Mouse (Mus musculus): ENCODE data around the gene Zdhhc1. TPM values are rescaled to one million over a fixed set of nuclear protein-coding genes. Genes with fewer than 3 reads are reported as not detected.

Gene Zdhhc1
- polyA plus RNA-seq, 1 experiment from 2014 or later: 33.1 TPM

- Histone ChIP-seq H3K4me1 (replicated peaks; ENCODE audit: control insufficient read depth, insufficient read depth, low read length) (peaks cover 53% of the 10 kb centered on the region), H3K9me3 (ENCODE audit: control insufficient read depth, low read length) (no peaks in the 10 kb centered on the region), H3K27ac (peak overlapping the region; percentile 74), H3K4me2 (replicated peaks) (peak overlapping the region; percentile 63), H3K9ac (peak overlapping the region; percentile 67), H3K4me3 (replicated peaks; ENCODE audit: low read length) (peak overlapping the region; percentile 36), H3K27me3 (ENCODE audit: control insufficient read depth, insufficient read depth, low read length) (no peaks in the 10 kb centered on the region), H3K36me3 (replicated peaks; ENCODE audit: control insufficient read depth, insufficient read depth) (peaks cover 12% of the 10 kb centered on the region)
- DNase-seq (ENCODE audit: low spot score) (no peak), ATAC-seq (ENCODE audit: low FRiP score) (no peak)
- 79% methylated on average over 5 of the region's 5 CpGs for WGBS
Observed at GRCm38 (mm10) chr8:105469816-105470215, 26.9 kb downstream of the Zdhhc1 start.

GRCm38 (mm10) chr8:105469041-105469695 lies 27.5 kb downstream of the Zdhhc1 start:
- ATAC-seq (ENCODE audit: low FRiP score): peak; percentile 41
- Histone ChIP-seq H3K36me3 (replicated peaks; ENCODE audit: control insufficient read depth, insufficient read depth) (peaks cover 12% of the 10 kb centered on the region), H3K4me1 (replicated peaks; ENCODE audit: control insufficient read depth, insufficient read depth, low read length) (peaks cover 50% of the 10 kb centered on the region), H3K9ac (peak overlapping the region; percentile 67), H3K4me3 (replicated peaks; ENCODE audit: low read length) (peak overlapping the region; percentile 36), H3K4me2 (replicated peaks) (peak overlapping the region; percentile 63), H3K27ac (peak overlapping the region; percentile 74), H3K9me3 (ENCODE audit: control insufficient read depth, low read length) (no peaks in the 10 kb centered on the region), H3K27me3 (ENCODE audit: control insufficient read depth, insufficient read depth, low read length) (no peaks in the 10 kb centered on the region)
- peak; percentile 53 for DNase-seq (ENCODE audit: low spot score)
- 9% methylated on average over 6 of the region's 6 CpGs for WGBS

- Histone ChIP-seq H3K27me3 (ENCODE audit: control insufficient read depth, insufficient read depth, low read length) (no peaks in the 10 kb centered on the region), H3K4me1 (replicated peaks; ENCODE audit: control insufficient read depth, insufficient read depth, low read length) (peaks cover 50% of the 10 kb centered on the region), H3K9ac (no peak overlapping the region), H3K9me3 (ENCODE audit: control insufficient read depth, low read length) (no peaks in the 10 kb centered on the region), H3K27ac (peak overlapping the region; percentile 79), H3K36me3 (replicated peaks; ENCODE audit: control insufficient read depth, insufficient read depth) (peaks cover 12% of the 10 kb centered on the region), H3K4me3 (replicated peaks; ENCODE audit: low read length) (no peak overlapping the region), H3K4me2 (replicated peaks) (no peak overlapping the region)
- ATAC-seq (ENCODE audit: low FRiP score) (no peak), DNase-seq (ENCODE audit: low spot score) (no peak)
- 90% methylated on average over 27 of the region's 27 CpGs for WGBS
Observed at GRCm38 (mm10) chr8:105468002-105468720, 28.5 kb downstream of the Zdhhc1 start.

GRCm38 (mm10) chr8:105467396-105467985 lies 29.2 kb downstream of the Zdhhc1 start:
- Histone ChIP-seq H3K4me1 (replicated peaks; ENCODE audit: control insufficient read depth, insufficient read depth, low read length) (peaks cover 52% of the 10 kb centered on the region), H3K27me3 (ENCODE audit: control insufficient read depth, insufficient read depth, low read length) (no peaks in the 10 kb centered on the region), H3K27ac (peak overlapping the region; percentile 79), H3K4me3 (replicated peaks; ENCODE audit: low read length) (no peak overlapping the region), H3K4me2 (replicated peaks) (no peak overlapping the region), H3K36me3 (replicated peaks; ENCODE audit: control insufficient read depth, insufficient read depth) (peaks cover 12% of the 10 kb centered on the region), H3K9me3 (ENCODE audit: control insufficient read depth, low read length) (no peaks in the 10 kb centered on the region), H3K9ac (no peak overlapping the region)
- WGBS: 94% methylated on average over 10 of the region's 10 CpGs
- no peak for DNase-seq (ENCODE audit: low spot score)
- no peak for ATAC-seq (ENCODE audit: low FRiP score)

GRCm38 (mm10) chr8:105466700-105467291 lies 29.9 kb downstream of the Zdhhc1 start:
- peak overlapping the region; percentile 79 for H3K27ac ChIP-seq
- DNase-seq (ENCODE audit: low spot score): peak; percentile 74
- 62% methylated on average over 7 of the region's 7 CpGs for WGBS
- H3K4me1 ChIP-seq (replicated peaks; ENCODE audit: control insufficient read depth, insufficient read depth, low read length): peaks cover 52% of the 10 kb centered on the region
- no peak for ATAC-seq (ENCODE audit: low FRiP score)
- peaks cover 12% of the 10 kb centered on the region for H3K36me3 ChIP-seq (replicated peaks; ENCODE audit: control insufficient read depth, insufficient read depth)
- H3K27me3 ChIP-seq (ENCODE audit: control insufficient read depth, insufficient read depth, low read length): no peaks in the 10 kb centered on the region
- no peak overlapping the region for H3K4me2 ChIP-seq (replicated peaks)
- H3K9ac ChIP-seq: no peak overlapping the region
- H3K4me3 ChIP-seq (replicated peaks; ENCODE audit: low read length): no peak overlapping the region
- no peaks in the 10 kb centered on the region for H3K9me3 ChIP-seq (ENCODE audit: control insufficient read depth, low read length)

GRCm38 (mm10) chr8:105466246-105466645 lies 30.5 kb downstream of the Zdhhc1 start:
- peak overlapping the region; percentile 79 for H3K27ac ChIP-seq
- peaks cover 12% of the 10 kb centered on the region for H3K36me3 ChIP-seq (replicated peaks; ENCODE audit: control insufficient read depth, insufficient read depth)
- WGBS: 76% methylated on average over 6 of the region's 6 CpGs
- H3K4me1 ChIP-seq (replicated peaks; ENCODE audit: control insufficient read depth, insufficient read depth, low read length): peaks cover 52% of the 10 kb centered on the region
- ATAC-seq (ENCODE audit: low FRiP score) (no peak), DNase-seq (ENCODE audit: low spot score) (no peak)
- H3K4me3 ChIP-seq (replicated peaks; ENCODE audit: low read length): no peak overlapping the region
- H3K9ac ChIP-seq: no peak overlapping the region
- no peak overlapping the region for H3K4me2 ChIP-seq (replicated peaks)
- H3K9me3 ChIP-seq (ENCODE audit: control insufficient read depth, low read length): no peaks in the 10 kb centered on the region
- H3K27me3 ChIP-seq (ENCODE audit: control insufficient read depth, insufficient read depth, low read length): no peaks in the 10 kb centered on the region

GRCm38 (mm10) chr8:105464595-105464994 lies 32.1 kb downstream of the Zdhhc1 start:
- Histone ChIP-seq H3K4me1 (replicated peaks; ENCODE audit: control insufficient read depth, insufficient read depth, low read length) (peaks cover 37% of the 10 kb centered on the region), H3K27ac (no peak overlapping the region), H3K9ac (no peak overlapping the region), H3K27me3 (ENCODE audit: control insufficient read depth, insufficient read depth, low read length) (no peaks in the 10 kb centered on the region), H3K9me3 (ENCODE audit: control insufficient read depth, low read length) (no peaks in the 10 kb centered on the region), H3K36me3 (replicated peaks; ENCODE audit: control insufficient read depth, insufficient read depth) (peaks cover 12% of the 10 kb centered on the region), H3K4me3 (replicated peaks; ENCODE audit: low read length) (no peak overlapping the region), H3K4me2 (replicated peaks) (no peak overlapping the region)
- WGBS: 62% methylated on average over 7 of the region's 7 CpGs
- ATAC-seq (ENCODE audit: low FRiP score) (no peak), DNase-seq (ENCODE audit: low spot score) (no peak)

- no peaks in the 10 kb centered on the region for H3K27me3 ChIP-seq (ENCODE audit: control insufficient read depth, insufficient read depth, low read length)
- no peak for ATAC-seq (ENCODE audit: low FRiP score)
- no peaks in the 10 kb centered on the region for H3K36me3 ChIP-seq (replicated peaks; ENCODE audit: control insufficient read depth, insufficient read depth)
- DNase-seq (ENCODE audit: low spot score): no peak
- no peak overlapping the region for H3K27ac ChIP-seq
- H3K4me2 ChIP-seq (replicated peaks): no peak overlapping the region
- H3K9ac ChIP-seq: no peak overlapping the region
- H3K4me3 ChIP-seq (replicated peaks; ENCODE audit: low read length): no peak overlapping the region
- H3K9me3 ChIP-seq (ENCODE audit: control insufficient read depth, low read length): no peaks in the 10 kb centered on the region
- WGBS: 71% methylated on average over 13 of the region's 13 CpGs
- peaks cover 13% of the 10 kb centered on the region; the same call in 1 of the 2 replicates for H3K4me1 ChIP-seq (replicated peaks; ENCODE audit: control insufficient read depth, insufficient read depth, low read length)
Observed at GRCm38 (mm10) chr8:105461085-105461803, 35.5 kb downstream of the Zdhhc1 start.
